Mouse (Mus musculus) lung, adult 10 weeks (tissue): ENCODE results near the gene Olfr878. TPM values are rescaled to one million over a fixed set of nuclear protein-coding genes. Genes with fewer than 3 reads are reported as not detected.

Experiments
- polyA plus RNA-seq: library from polyadenylated mRNA; stranded (reverse); fragments of 350-450 nt; fragmentation: Illumina TruSeq; extraction: RNeasy Lipid Tissue Mini Kit (QIAGEN cat#74804); gene quantifications from one replicate; pipeline ENCODE4 v1.2.3, GENCODE M21; 2014; ENCODE audit warnings: low read depth, low replicate concordance; ENCODE audit not compliant: insufficient read depth

Olfr878 gene
- polyA plus RNA-seq, result not detected

DNA sequence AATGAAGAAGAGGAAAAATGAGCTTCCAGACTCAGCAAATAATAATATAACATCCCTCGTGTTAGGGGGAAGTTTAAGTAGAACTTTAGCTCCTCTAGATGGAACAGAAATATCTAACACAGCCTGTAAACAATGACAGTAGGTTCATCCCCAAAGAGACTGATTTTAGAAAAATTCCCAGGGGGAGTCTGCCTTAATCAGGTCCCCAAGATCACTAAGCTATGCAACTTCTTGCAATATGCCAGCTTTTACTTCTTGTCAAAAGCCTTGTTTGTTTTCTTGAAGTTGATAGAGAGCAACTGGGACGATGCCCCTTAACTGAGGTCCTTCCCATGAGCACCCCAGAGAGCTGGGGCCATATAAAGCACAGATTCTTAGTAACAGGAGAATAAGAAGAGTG is at the start of gene Olfr878:
Gene Olfr878, plus strand, starts transcription at position 301 of the 400 bp plus-strand sequence.

GRCm38 (mm10) chr9:37896661-37897060 is 21.0 kb upstream of the Olfr878 start, which contains the start of gene Olfr145:
TSS of gene Olfr145 (plus strand) at chr9:37896724.

Other genes with a start within 250 kb of the Olfr878 start
- not detected for gene Panx3, start 248.6 kb upstream of the Olfr878 start, polyA plus RNA-seq
- not detected for gene Olfr160, start 201.6 kb upstream of the Olfr878 start, polyA plus RNA-seq
- gene Olfr874, start 172.7 kb upstream of the Olfr878 start, polyA plus RNA-seq, result not detected
- not detected for gene Olfr875, start 146.0 kb upstream of the Olfr878 start, polyA plus RNA-seq
- gene Olfr876, start 114.8 kb upstream of the Olfr878 start, polyA plus RNA-seq, result not detected
- gene Olfr877, start 63.6 kb upstream of the Olfr878 start, polyA plus RNA-seq, result not detected
- gene Olfr145, start 21.1 kb upstream of the Olfr878 start, polyA plus RNA-seq, result not detected
- gene Olfr881, start 74.0 kb downstream of the Olfr878 start, polyA plus RNA-seq, result not detected
- gene Olfr883, start 108.0 kb downstream of the Olfr878 start, polyA plus RNA-seq, result not detected
- gene Olfr884, start 128.7 kb downstream of the Olfr878 start, polyA plus RNA-seq, result not detected
- not detected for gene Olfr885, start 143.5 kb downstream of the Olfr878 start, polyA plus RNA-seq
- gene Olfr887, start 166.2 kb downstream of the Olfr878 start, polyA plus RNA-seq, result not detected
- not detected for gene Olfr888, start 190.3 kb downstream of the Olfr878 start, polyA plus RNA-seq
- 0.03 TPM for gene Olfr889, start 197.4 kb downstream of the Olfr878 start, polyA plus RNA-seq
- not detected for gene Olfr890, start 224.7 kb downstream of the Olfr878 start, polyA plus RNA-seq